Mouse (Mus musculus): ENCODE results near the gene Gm12216. TPM values are rescaled to one million over a fixed set of nuclear protein-coding genes. Genes with fewer than 3 reads are reported as not detected.

The Gm12216 gene
- polyA plus RNA-seq, 1 experiment from 2014 or later = 0.41 TPM

GRCm38 (mm10) chr11:53839663-53840642, 19.1 kb downstream of the Gm12216 start:
- H3K27ac ChIP-seq = no peak overlapping the region
- ATAC-seq = no peak
- H3K4me2 ChIP-seq = no peak overlapping the region
- no peaks in the 10 kb centered on the region for H3K4me1 ChIP-seq
- no peaks in the 10 kb centered on the region for H3K36me3 ChIP-seq (ENCODE audit: poor library complexity, severe bottlenecking)
- no peaks in the 10 kb centered on the region for H3K9me3 ChIP-seq (replicated peaks)
- 0 out of 2 replicates have a peak, but pooled peaks cover 3% of the 10 kb centered on the region for H3K27me3 ChIP-seq
- H3K9ac ChIP-seq = no peak overlapping the region
- WGBS = 68% methylated on average over 8 of the region's 8 CpGs
- no peak overlapping the region for H3K4me3 ChIP-seq

GRCm38 (mm10) chr11:53839147-53839546, 19.9 kb downstream of the Gm12216 start:
- Histone ChIP-seq H3K9ac (no peak overlapping the region), H3K4me1 (no peaks in the 10 kb centered on the region), H3K9me3 (replicated peaks) (no peaks in the 10 kb centered on the region), H3K27me3 (0 out of 2 replicates have a peak, but pooled peaks cover 3% of the 10 kb centered on the region), H3K27ac (no peak overlapping the region), H3K36me3 (ENCODE audit: poor library complexity, severe bottlenecking) (no peaks in the 10 kb centered on the region), H3K4me2 (no peak overlapping the region), H3K4me3 (no peak overlapping the region)
- ATAC-seq = no peak
- 82% methylated on average over 6 of the region's 6 CpGs for WGBS

- WGBS = 91% methylated on average over 5 of the region's 5 CpGs
- ATAC-seq = no peak
- Histone ChIP-seq H3K27me3 (0 out of 2 replicates have a peak, but pooled peaks cover 3% of the 10 kb centered on the region), H3K36me3 (ENCODE audit: poor library complexity, severe bottlenecking) (no peaks in the 10 kb centered on the region), H3K9ac (no peak overlapping the region), H3K4me1 (no peaks in the 10 kb centered on the region), H3K9me3 (replicated peaks) (no peaks in the 10 kb centered on the region), H3K4me3 (no peak overlapping the region), H3K4me2 (no peak overlapping the region), H3K27ac (no peak overlapping the region)
These were observed 21.3 kb downstream of the Gm12216 start for GRCm38 (mm10) chr11:53837731-53838130.

DNA sequence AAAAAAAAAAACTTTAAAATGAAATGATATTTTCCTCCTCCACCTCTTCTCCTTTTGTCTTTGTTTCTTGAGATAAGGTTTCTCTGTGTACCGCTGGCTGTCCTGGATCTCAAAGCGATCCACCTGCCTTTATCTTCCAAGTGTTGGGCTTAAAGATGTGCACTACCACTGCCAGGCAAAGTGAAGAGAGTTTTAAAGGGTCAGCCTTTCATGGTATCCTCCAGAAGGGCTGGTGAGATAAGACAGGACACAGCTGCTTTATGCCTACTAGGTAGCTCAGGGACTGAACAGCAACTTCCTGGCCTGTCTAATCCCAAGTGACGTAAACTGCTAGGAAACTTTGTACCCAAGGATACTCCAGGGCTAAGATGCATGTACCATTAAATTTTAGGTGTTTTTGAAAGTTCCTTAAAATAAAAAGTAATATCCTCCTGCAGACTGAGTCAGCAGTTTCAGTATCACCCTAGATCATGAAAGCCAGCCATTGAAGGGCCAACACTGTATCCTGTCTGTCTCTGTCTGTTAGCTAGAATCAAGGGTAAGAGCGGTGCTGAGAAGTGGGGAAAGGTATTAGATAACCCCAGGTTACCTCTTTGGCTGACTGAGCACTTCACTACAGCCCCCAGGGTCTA, 23.6 kb downstream of the Gm12216 start:
- H3K9me3 ChIP-seq (replicated peaks) = no peaks in the 10 kb centered on the region
- no peak overlapping the region for H3K9ac ChIP-seq
- H3K4me2 ChIP-seq = no peak overlapping the region
- no peak for ATAC-seq
- no peaks in the 10 kb centered on the region for H3K27me3 ChIP-seq
- WGBS = 94% methylated on average over 4 of the region's 4 CpGs
- no peak overlapping the region for H3K4me3 ChIP-seq
- H3K27ac ChIP-seq = no peak overlapping the region
- no peaks in the 10 kb centered on the region for H3K36me3 ChIP-seq (ENCODE audit: poor library complexity, severe bottlenecking)
- H3K4me1 ChIP-seq = no peaks in the 10 kb centered on the region

DNA sequence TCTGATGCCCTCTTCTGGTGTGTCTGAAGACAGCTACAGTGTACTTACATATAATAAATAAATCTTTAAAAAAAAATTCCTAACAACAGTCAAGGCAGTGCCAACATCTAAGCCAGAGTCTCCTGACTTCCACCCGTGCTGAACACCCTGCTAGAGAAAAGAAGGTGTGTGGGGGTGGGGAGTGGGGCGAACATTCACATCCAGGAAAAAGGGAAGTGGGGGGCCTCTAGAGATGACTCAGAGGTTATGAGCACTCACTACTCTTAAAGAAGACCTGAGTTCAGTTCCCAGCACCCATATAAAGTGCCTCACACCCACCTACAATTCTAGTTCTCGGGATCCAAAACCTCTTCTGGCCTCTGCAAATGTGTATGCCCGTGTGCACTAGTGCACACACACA, 33.6 kb downstream of the Gm12216 start:
- no peak overlapping the region for H3K4me3 ChIP-seq
- WGBS = 86% methylated on average over 4 of the region's 4 CpGs
- H3K27ac ChIP-seq = no peak overlapping the region
- ATAC-seq = no peak
- no peaks in the 10 kb centered on the region for H3K4me1 ChIP-seq
- no peaks in the 10 kb centered on the region for H3K27me3 ChIP-seq
- H3K9me3 ChIP-seq (replicated peaks) = no peaks in the 10 kb centered on the region; the same call in 1 of the 2 replicates
- H3K9ac ChIP-seq = no peak overlapping the region
- H3K4me2 ChIP-seq = no peak overlapping the region
- H3K36me3 ChIP-seq (ENCODE audit: poor library complexity, severe bottlenecking) = no peaks in the 10 kb centered on the region

GRCm38 (mm10) chr11:53821945-53822338, 37.1 kb downstream of the Gm12216 start:
- 95% methylated on average over 3 of the region's 3 CpGs for WGBS
- H3K27ac ChIP-seq = no peak overlapping the region
- H3K36me3 ChIP-seq (ENCODE audit: poor library complexity, severe bottlenecking) = no peaks in the 10 kb centered on the region
- H3K27me3 ChIP-seq = no peaks in the 10 kb centered on the region
- no peak overlapping the region for H3K4me2 ChIP-seq
- no peak overlapping the region for H3K4me3 ChIP-seq
- no peaks in the 10 kb centered on the region for H3K9me3 ChIP-seq (replicated peaks)
- no peak overlapping the region for H3K9ac ChIP-seq
- ATAC-seq = no peak
- H3K4me1 ChIP-seq = no peaks in the 10 kb centered on the region

- H3K36me3 ChIP-seq (ENCODE audit: poor library complexity, severe bottlenecking) = no peaks in the 10 kb centered on the region
- H3K4me3 ChIP-seq = no peak overlapping the region
- WGBS = 85% methylated on average over 11 of the region's 11 CpGs
- no peak overlapping the region for H3K4me2 ChIP-seq
- H3K4me1 ChIP-seq = no peaks in the 10 kb centered on the region
- H3K9ac ChIP-seq = no peak overlapping the region
- H3K27ac ChIP-seq = no peak overlapping the region
- H3K27me3 ChIP-seq = no peaks in the 10 kb centered on the region
- no peaks in the 10 kb centered on the region for H3K9me3 ChIP-seq (replicated peaks)
- ATAC-seq = no peak
These were observed 37.7 kb downstream of the Gm12216 start for GRCm38 (mm10) chr11:53821230-53821944.

GRCm38 (mm10) chr11:53820516-53821170, 38.4 kb downstream of the Gm12216 start:
- no peak overlapping the region for H3K27ac ChIP-seq
- H3K9ac ChIP-seq = no peak overlapping the region
- H3K27me3 ChIP-seq = no peaks in the 10 kb centered on the region
- no peaks in the 10 kb centered on the region for H3K4me1 ChIP-seq
- no peak for ATAC-seq
- H3K36me3 ChIP-seq (ENCODE audit: poor library complexity, severe bottlenecking) = no peaks in the 10 kb centered on the region
- WGBS = 92% methylated on average over 13 of the region's 13 CpGs
- no peak overlapping the region for H3K4me3 ChIP-seq
- H3K9me3 ChIP-seq (replicated peaks) = no peaks in the 10 kb centered on the region
- no peak overlapping the region for H3K4me2 ChIP-seq

DNA sequence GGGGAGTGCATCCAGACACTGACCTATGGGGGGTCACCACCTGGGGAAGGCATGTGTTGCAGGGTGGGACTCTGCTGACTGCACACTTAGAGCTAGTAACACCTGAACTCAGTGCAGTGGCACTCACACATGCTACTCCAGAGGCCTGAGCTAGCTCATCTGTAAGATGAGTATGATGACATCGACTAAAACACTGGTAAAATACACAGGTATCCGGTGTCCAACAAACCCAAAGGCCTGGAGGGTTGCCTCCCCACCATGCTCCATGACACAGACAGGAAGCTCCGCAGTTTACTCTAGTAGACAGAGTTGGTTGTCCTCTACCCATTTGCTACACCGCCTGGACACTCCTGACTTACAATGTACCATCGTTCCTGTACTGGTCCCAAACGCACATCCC, 39.5 kb downstream of the Gm12216 start:
- Histone ChIP-seq H3K27ac (no peak overlapping the region), H3K4me2 (no peak overlapping the region), H3K36me3 (ENCODE audit: poor library complexity, severe bottlenecking) (no peaks in the 10 kb centered on the region), H3K9me3 (replicated peaks) (no peaks in the 10 kb centered on the region), H3K27me3 (no peaks in the 10 kb centered on the region), H3K9ac (no peak overlapping the region), H3K4me3 (no peak overlapping the region), H3K4me1 (no peaks in the 10 kb centered on the region)
- ATAC-seq = no peak
- WGBS = 91% methylated on average over 6 of the region's 6 CpGs

GRCm38 (mm10) chr11:53818794-53819193, 40.3 kb downstream of the Gm12216 start:
- no peak overlapping the region for H3K4me3 ChIP-seq
- no peaks in the 10 kb centered on the region for H3K9me3 ChIP-seq (replicated peaks)
- no peaks in the 10 kb centered on the region for H3K36me3 ChIP-seq (ENCODE audit: poor library complexity, severe bottlenecking)
- no peak overlapping the region for H3K4me2 ChIP-seq
- no peak overlapping the region for H3K9ac ChIP-seq
- 82% methylated on average over 6 of the region's 6 CpGs for WGBS
- H3K27me3 ChIP-seq = no peaks in the 10 kb centered on the region
- H3K27ac ChIP-seq = no peak overlapping the region
- no peak for ATAC-seq
- H3K4me1 ChIP-seq = no peaks in the 10 kb centered on the region

- WGBS = 87% methylated on average over 5 of the region's 5 CpGs
- Histone ChIP-seq H3K4me2 (no peak overlapping the region), H3K9ac (no peak overlapping the region), H3K9me3 (replicated peaks) (no peaks in the 10 kb centered on the region), H3K4me1 (no peaks in the 10 kb centered on the region), H3K4me3 (no peak overlapping the region), H3K36me3 (ENCODE audit: poor library complexity, severe bottlenecking) (no peaks in the 10 kb centered on the region), H3K27me3 (no peaks in the 10 kb centered on the region), H3K27ac (no peak overlapping the region)
- ATAC-seq = no peak
These were observed 42.1 kb downstream of the Gm12216 start for GRCm38 (mm10) chr11:53816841-53817375.
